Mouse (Mus musculus): ENCODE measurements around the gene Gpc1. TPM values are rescaled to one million over a fixed set of nuclear protein-coding genes. Genes with fewer than 3 reads are reported as not detected.
A peak's percentile ranks its signal among the peaks of the same experiment; 100 is the strongest.

The Gpc1 gene
- polyA plus RNA-seq (2012; rRNA removed) = 60.9 and 64.8 TPM in 2 replicates

DNA sequence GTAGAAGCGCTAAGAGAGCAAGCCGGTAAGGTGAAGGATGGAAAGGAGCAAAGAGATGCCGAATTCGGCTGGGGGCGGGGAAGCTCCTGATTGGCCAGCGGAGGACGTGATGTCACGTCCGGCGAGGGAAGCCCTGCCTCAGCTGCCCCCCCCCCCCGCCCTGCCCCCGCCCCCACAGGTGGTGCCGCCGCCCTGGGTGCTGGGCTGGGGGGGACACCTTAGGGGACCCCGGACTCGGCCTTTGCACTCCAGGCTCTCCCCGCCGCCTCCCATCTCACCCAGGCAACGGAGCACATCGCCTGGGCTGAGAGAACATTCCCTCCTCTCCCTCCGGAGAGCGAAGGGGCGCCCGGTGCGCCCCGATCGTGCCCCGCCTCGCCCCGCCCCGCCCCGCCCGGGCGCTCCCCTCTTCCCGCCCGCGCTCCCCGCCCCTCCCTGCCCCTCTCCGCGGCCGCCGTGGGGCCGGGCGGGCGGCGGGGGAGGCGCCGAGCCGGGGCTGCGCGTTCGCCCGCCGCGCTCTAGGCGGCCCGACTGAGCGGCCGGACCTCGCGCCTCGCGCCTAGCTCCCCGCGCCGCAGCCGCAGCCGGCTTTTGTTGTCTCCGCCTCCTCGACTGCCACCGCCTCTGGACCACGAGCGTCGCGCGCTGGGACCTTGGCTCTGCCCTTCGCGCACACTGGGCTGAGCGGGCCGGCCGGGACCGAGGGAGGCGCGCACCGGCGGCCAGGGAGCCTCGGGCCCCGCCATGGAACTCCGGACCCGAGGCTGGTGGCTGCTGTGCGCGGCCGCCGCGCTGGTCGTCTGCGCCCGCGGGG lies at the start of gene Gpc1:
TSS of gene Gpc1 (plus strand) at position 458 of the 814 bp plus-strand sequence.
- peak; percentile 83 to 94 for DNase-seq (ENCODE audit: extremely low spot score in 1 of 2, low spot score in 1 of 2)

- DNase-seq (ENCODE audit: extremely low spot score in 1 of 2, low spot score in 1 of 2) = peak in 1 of 2 experiments; percentile 48
Measured at GRCm38 (mm10) chr1:92781862-92782261, 49.6 kb upstream of the Gpc1 start.

DNA sequence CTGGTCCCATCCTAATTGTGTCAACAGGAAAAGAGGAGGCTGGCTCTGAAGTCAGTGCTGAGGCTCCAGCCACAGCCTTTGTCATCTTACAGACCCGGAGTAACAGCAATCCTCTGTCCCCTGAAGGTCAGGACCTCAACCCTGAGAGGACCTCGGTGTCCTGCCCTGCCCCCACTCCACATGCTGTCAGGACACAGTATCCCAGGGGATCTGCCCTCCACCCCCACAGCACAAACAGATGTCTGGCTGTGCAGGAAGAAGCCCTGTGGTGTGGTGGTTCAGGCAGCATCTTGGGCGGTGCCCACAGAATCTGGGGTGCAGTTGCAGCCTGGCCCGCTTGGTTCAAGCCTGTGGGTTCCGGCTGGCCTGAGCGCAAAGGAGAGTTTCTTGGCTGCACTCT lies 48.9 kb upstream of the Gpc1 start:
- no peak for DNase-seq (ENCODE audit: extremely low spot score in 1 of 2, low spot score in 1 of 2)

- DNase-seq (ENCODE audit: extremely low spot score in 1 of 2, low spot score in 1 of 2) = no peak
Measured at GRCm38 (mm10) chr1:92787221-92787620, 44.2 kb upstream of the Gpc1 start.

DNA sequence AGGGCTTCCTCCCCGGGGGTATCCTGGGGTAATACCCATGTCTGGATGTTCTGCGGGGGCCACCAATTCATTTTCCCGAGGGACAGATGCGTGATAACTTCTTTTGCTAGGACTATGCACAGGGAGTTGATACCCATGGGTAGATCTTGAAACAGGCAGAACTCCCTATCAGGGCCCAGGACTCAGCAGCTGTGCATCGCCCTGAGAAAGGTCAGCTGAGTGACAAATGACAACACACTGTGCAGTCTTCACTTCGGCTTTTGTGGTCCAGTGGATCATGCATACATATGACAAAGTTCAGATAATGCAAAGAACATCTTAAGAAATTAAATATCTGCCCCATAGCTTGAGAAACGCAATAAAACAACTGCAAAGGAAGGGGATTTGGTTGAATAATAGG lies 43.4 kb upstream of the Gpc1 start:
- no peak for DNase-seq (ENCODE audit: extremely low spot score in 1 of 2, low spot score in 1 of 2)

- DNase-seq (ENCODE audit: extremely low spot score in 1 of 2, low spot score in 1 of 2) = no peak
Measured at GRCm38 (mm10) chr1:92790628-92791027, 40.8 kb upstream of the Gpc1 start.

DNA sequence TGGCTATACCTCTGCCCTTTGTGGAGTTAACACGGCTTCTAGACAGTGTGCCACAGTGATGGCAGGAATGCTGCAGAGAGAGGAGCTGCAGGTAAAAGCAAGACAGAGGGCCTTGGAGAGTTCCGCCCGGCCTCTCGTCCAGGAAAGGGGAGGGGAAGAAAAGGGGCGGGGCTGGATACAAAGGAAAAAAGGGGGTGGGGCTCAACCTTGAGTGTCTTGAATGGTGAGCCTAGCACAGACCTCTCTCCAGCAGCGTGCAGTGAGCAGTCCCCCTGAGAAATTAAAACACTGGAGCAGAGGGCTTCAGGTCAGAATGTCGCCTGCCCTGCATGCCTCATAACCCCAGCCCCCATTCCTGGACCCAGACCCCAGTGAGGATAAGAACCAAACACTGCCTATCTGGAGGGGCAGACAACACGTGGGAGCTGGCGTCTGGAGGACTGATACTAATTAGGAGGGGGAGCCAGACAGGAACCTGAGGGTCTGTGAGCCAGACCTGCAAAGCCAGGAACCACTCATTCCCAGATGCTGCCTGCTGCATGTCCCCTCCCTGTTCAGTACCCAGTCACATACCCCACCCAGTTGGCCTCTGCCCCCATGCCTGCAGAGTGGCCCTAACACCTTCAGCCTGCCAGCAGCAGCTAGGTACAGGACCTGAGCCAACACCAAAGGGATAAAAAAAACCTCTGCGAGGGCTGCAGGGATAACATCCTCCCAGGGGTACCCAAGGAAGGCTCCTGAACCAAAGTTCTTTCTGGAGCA lies 40.2 kb upstream of the Gpc1 start:
- DNase-seq (ENCODE audit: extremely low spot score in 1 of 2, low spot score in 1 of 2) = no peak

GRCm38 (mm10) chr1:92793781-92794180 lies 37.7 kb upstream of the Gpc1 start:
- DNase-seq (ENCODE audit: extremely low spot score in 1 of 2, low spot score in 1 of 2) = peak in 1 of 2 experiments; percentile 39

- DNase-seq (ENCODE audit: extremely low spot score in 1 of 2, low spot score in 1 of 2) = no peak
Measured at GRCm38 (mm10) chr1:92798425-92798824, 33.0 kb upstream of the Gpc1 start.

GRCm38 (mm10) chr1:92799653-92800052 lies 31.8 kb upstream of the Gpc1 start:
- peak; percentile 60 to 77 for DNase-seq (ENCODE audit: extremely low spot score in 1 of 2, low spot score in 1 of 2)

DNA sequence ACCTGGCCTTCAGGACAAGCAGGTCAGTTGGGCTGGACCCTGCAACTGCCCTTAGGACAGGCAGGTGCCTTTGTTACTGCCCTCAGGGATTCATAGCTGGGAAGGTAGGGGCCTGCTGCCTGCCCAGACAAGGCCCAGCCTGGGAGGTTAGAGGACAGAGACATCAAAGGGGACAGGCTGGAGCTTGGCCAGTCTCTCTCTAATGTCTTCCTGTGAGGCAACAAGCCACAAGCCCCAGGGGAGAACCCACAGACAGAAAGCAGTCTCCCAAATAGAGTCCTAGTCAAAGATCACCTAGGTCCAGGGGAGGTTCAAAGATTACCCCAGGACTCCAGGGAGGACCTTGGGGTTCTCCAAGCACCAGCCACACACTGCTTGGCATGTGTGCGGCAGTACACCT lies 29.1 kb upstream of the Gpc1 start:
- DNase-seq (ENCODE audit: extremely low spot score in 1 of 2, low spot score in 1 of 2) = no peak

DNA sequence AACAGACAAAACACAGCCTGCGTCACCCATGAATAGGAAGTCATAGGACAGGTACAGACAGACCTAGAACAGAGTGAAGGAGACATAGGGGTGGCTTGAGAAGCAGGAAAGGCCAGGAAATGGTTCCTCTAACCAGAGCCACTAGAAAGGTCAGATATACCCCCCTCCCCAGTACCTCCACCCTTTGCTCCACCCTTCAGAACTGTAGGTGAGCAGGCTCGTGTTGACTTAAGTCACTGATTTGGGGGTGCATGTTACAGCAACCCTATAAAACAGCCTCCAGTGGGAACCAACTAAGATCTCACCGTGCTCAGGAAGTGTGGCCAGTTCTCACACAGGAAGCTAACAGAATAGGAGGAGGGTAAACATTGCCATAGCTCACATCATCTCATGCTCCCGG lies 28.1 kb upstream of the Gpc1 start:
- no peak for DNase-seq (ENCODE audit: extremely low spot score in 1 of 2, low spot score in 1 of 2)

GRCm38 (mm10) chr1:92805181-92805580 lies 26.3 kb upstream of the Gpc1 start:
- no peak for DNase-seq (ENCODE audit: extremely low spot score in 1 of 2, low spot score in 1 of 2)

GRCm38 (mm10) chr1:92805836-92806235 lies 25.6 kb upstream of the Gpc1 start:
- DNase-seq (ENCODE audit: extremely low spot score in 1 of 2, low spot score in 1 of 2) = no peak

- no peak for DNase-seq (ENCODE audit: extremely low spot score in 1 of 2, low spot score in 1 of 2)
Measured at GRCm38 (mm10) chr1:92806720-92807119, 24.7 kb upstream of the Gpc1 start.

GRCm38 (mm10) chr1:92809621-92810020 lies 21.8 kb upstream of the Gpc1 start:
- no peak for DNase-seq (ENCODE audit: extremely low spot score in 1 of 2, low spot score in 1 of 2)

GRCm38 (mm10) chr1:92814319-92814718 lies 17.1 kb upstream of the Gpc1 start:
- no peak for DNase-seq (ENCODE audit: extremely low spot score in 1 of 2, low spot score in 1 of 2)

GRCm38 (mm10) chr1:92815100-92815499 lies 16.3 kb upstream of the Gpc1 start:
- no peak for DNase-seq (ENCODE audit: extremely low spot score in 1 of 2, low spot score in 1 of 2)

GRCm38 (mm10) chr1:92815756-92816294 lies 15.6 kb upstream of the Gpc1 start:
- no peak for DNase-seq (ENCODE audit: extremely low spot score in 1 of 2, low spot score in 1 of 2)

DNA sequence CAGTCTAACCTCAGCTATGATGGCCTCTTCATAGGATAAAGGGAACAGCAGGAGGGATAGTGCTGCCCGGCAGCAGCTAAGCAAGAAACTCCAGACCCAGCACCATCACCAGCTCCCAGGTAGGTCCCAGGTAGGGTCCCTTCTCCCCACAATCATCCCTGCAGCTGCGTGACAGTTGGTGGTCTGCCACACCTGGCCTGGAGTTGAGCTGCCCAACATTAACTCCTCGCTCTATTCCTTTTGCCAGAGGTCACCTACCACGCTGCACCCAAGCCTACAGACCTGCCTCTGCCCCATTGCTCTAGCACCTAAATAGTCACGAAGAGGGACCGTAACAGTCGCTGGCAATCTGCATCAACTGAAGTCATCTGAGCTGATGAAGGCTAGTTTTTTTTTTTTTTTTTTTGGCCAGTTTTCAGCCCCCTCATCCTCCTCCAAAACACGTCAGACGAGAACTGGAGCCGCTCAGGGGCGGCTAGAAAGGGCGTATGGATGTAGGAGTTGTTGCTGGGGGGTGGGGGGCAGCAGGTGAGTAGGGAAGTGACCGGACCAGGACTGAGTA lies 738 bp upstream of the Gpc1 start:
- no peak for DNase-seq (ENCODE audit: extremely low spot score in 1 of 2, low spot score in 1 of 2)
